Mouse (Mus musculus) kidney, adult 18-20 months (tissue): ENCODE measurements around the gene Pak2.
"Not testable (repeated sequence)": the region's sequence is repeated elsewhere in the genome, so short reads cannot be mapped to it uniquely, and the experiment has no call there.

ENCODE experiments used
- DNase-seq: peaks from one replicate; pipeline ENCODE4 v3.0.0; 2021

The Pak2 gene

DNA sequence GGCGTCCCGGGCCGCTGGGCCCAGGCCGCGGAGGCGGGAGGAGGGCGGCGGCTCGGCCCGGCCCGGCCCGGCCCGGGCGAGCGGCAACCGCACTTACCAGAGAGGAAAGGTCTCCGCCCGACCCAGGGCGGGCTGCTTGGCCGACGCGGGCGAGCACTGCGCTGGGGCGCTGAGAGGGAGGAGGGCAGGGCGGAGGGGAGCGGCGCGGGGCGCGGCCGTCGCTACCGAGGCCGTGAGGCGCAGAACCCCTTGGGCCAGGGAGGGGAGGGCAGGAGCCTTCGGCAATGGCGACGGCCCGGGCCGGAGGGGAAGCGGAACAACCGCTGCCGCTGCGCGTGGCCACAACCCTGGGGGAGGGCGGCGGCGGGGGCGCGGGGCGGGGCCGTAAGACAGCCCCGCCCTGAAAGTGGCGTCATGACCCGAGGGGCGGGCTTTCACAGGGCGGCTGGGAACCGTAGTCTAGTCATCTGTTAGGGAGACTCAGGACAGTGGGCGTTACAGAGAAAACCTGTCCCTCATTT, at the start of gene Pak2:
Gene Pak2, minus strand, starts transcription at position 352 of the 521 bp plus-strand sequence.
- peak; percentile 91 for DNase-seq

DNA sequence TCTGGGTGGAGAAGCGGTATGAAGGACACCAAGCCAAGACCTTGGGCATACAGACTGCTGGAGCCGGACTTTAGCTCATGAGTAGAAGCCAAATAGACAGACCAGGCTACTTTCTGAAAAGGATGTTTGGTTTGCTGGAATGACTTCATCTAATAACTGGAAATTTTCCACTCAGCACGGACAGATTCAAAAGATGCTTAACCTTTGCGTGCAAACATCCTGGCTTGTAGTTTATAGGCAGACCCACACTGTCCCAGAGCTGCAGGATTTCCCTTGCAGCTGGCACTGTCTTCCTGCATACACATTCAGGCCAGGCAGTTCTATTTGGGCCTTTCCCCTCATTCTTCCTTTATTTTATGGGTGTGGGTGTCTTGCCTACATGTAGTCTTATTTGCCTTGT, 47.9 kb upstream of the Pak2 start:
- DNase-seq = no peak

DNA sequence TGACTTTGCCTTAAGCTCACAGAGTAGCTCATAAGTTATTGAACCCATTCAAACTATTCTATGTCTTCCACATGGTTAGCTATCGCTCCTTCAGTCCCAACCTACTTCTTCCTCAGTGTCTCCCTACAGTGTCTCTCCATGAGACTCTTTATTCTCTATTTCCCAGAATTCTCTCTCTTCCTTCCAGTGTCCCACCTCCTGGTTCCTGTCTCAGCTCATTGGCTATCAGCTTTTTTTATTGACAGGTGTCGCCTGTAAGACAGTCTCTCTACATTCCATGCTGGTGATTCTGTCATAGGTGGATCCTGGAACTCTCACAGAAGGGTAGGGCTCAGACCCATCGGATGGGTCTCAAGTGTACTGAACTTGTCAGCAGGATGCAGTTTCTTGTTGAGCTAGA, 46.2 kb upstream of the Pak2 start:
- no peak for DNase-seq

DNA sequence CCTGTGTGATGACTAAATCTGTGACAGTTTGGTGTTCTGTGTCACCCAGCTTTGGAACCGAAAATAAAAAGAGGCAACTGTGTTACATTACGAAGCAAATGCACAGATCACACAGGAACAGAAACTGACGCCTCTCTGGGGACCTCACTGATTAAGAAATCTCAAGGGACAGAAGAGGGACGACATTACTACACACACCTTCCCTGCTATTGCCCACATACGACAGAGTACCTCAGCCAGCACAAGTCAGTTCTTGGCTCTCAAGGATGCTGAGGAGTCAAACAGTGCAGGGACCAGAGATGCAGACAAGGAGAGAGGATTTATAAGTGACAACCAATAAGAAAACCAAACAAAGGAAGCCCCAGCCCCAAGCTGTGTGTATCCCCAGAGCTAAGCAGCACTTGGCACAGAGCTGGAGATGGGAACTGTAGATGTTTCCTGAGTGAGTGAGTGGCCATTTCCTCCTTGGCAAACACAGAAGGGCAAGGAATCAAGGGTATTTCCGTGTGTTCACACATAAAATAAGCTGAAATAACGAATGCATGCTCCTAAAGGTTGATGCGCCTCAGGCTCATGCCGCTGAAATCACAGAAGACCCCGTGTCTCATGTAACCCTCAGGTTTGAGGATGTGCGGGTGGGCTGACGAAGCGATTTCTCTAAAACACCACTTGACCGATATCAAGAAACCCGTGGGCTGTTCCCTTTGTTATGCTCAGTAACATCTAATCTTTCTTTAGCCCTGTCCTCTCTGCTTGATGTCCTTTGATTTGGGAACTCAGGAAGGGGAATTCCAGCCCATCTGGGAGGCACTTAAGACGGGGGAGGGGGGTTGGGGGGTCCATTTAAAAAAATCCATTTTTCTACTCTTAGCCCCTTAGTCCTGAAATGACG, 45.5 kb upstream of the Pak2 start:
- no peak for DNase-seq

DNA sequence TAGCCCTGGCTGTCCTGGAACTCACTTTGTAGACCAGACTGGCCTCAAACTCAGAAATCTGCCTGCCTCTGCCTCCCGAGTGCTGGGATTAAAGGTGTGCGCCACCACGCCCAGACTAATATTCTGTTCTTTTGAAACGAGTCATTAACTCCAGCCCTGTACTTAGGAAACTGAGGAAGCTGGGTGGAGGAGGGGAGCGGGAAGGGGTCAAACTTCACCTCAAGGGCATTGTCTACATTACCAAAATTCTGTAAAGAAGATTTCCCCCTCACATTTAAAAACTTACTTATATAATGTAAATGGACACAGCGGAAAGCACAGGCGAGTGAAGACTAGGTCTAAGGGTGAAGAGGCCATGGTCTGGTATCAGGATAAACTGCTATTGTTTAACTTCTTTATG, 44.9 kb upstream of the Pak2 start:
- DNase-seq = no peak

DNA sequence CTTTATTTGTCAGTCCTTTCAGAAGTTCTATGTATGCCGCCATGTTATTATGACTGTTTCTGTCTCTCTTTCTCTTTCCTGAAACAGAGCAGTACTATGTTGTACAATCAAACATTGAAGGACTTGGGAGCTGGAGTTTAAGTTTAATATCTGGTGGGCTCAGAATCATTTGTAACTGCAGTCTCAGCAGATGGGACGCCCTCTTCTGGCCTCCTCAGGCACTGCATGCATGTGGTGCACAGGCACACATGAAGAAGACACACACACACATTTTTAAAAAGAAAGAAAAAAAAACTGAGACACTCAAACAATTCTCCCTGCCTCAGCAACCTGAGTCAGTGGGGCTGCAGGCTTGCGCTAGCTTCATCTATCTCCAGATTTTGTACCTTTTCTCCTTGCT, 41.3 kb upstream of the Pak2 start:
- DNase-seq = no peak

DNA sequence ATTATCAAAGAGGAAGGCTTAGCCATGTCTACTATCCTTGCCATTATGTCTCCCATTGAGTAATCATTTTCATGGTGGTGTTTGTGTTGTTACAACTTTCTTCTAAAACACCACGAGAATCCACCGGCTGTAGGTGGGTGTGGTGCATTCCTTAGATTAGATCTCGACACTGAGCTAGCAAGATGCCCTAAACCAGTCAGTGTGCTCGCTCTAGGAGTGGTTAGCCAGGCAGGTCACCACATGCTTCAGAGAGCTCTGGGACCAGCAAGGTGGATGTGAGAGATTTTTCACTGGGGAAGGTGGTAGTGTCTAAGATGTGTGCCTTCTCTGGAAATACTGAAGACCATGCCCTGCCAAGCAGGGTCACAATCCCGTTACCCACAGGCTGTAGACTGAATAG, 37.0 kb upstream of the Pak2 start:
- no peak for DNase-seq

DNA sequence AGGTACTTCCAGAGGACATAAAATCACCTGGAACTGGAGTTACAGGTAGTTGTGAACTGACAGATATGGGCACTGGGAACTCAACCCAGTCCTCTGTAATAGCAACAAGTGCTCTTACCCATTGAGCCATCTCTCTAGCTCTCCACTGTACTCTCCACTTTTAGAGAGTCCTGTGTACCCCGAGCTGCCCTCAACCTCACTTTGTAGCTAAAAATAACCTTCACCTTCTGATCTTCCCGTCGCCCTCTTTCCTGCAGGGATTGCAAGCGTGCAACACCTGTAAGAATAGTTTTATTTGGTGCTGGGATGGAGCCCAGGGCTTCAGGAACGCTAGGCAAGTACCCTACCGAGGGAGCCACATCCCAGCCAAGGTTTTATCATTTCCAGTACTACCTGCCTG, 36.6 kb upstream of the Pak2 start:
- no peak for DNase-seq

DNA sequence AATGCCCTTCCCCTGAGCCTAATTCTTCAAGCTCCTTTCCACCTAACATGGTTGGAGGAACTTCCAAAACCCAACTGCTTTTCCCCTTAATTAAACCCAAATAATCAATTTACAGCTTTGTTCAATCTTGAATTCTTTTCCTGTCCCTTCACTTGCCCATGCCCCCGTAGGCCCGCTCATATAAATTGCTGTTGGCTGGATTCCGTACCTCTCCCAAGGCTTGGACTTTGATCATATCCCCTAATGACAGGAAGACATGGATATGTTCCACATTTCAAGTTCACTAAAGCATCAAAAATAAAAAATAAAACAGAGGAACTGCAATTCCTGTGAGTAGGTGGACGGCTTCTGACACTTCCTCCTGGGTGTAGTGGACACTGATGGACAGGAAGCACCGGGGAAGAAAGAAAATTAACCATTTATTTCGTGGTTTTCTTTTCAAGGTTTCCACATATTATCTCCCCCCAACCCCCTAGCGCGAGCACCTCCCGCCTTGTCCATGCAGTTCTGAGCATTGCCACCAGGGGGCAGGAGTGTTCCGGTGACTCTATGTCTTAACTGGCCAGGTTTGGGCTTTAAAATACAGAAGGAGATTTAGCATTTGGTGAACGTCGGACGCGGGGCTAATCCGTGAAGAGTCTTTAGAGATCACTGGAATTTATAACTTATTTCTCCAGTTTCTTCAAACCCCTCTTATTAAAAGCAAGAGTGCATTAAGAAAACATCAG, 36.0 kb upstream of the Pak2 start:
- peak; percentile 88 for DNase-seq

DNA sequence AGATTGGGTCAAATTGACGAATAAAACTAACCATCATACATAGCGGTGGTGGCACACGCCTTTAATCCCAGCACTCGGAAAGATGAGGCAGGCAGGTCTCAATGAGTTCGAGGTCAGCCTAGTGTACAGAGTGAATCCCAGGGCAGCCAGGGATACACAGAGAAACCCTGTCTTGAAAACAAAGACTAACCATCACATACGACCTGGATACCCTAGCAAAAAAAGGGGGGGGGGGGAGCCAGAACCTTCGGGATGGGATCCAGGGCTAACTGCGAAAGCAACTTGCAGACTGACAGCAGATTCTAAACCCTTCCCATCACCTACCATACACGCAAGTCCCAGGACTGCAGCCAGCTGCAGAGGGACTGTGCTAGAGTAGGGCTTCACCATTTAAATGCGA, 35.3 kb upstream of the Pak2 start:
- DNase-seq = no peak

DNA sequence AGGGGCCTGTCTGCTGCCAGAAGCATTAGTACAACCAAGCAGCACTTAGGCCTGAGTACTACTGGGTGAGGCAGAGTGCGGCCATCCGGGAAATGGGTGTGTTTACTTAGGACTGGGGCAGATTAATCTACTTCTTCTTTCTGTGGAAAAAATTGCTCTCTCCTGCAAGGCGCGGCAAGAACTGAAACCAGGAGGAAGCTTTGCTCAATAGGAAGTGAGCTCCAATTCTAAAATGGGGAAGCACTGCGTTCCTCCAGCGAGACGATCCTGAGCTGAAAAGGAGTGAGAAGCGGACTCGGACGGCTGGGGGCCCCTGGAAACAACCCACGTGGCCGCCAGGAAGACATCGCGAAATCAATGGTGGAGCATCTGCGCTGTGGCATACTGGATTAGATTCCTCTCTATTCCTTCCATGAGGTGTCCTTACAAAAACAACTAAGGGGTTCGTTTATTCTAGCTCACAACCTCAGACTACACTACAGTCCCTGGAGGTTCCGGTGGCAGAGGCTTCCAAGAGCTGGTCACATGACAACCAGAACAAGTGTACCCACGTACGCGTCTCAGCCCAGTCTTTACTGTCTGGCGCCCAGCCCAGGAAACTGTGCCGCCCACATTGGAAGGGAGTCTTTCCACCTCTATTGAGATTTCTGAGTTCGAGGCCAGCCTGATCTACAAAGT, 34.5 kb upstream of the Pak2 start:
- peak; percentile 36 for DNase-seq

DNA sequence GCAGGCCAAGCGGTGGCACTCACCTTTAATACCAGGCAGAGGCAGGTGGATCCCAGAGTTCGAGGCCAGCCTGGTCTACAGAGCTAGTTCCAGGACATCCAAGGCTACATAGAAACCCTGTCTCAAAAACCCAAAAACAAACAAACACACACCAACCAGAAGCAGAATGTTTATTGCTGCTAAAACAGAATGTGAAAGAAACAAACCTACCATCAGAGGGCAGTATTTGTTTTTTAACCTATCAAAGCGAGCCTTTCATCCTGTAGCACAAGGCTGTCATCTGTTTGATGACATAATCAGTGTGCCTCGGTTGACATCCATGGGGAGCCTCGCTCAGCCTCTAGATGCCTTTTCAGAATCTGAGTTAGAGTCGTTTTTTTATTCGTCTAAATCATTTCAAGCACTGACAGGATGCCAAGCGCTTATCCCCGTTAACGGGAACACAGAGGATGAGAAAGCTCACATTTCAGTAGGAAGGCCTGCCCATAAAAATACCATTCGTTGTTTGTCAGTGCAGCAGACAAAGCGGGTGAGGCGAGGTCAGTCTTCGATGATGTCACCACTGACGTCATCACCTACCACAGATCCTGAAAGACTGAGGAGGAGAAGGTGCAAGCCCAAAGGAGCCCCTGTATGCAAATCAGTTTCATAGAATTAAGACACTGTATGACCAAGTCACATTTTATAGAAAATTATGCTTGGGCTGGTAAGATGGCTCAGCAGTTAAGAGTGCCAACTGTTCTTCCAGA, 32.0 kb upstream of the Pak2 start:
- no peak for DNase-seq

DNA sequence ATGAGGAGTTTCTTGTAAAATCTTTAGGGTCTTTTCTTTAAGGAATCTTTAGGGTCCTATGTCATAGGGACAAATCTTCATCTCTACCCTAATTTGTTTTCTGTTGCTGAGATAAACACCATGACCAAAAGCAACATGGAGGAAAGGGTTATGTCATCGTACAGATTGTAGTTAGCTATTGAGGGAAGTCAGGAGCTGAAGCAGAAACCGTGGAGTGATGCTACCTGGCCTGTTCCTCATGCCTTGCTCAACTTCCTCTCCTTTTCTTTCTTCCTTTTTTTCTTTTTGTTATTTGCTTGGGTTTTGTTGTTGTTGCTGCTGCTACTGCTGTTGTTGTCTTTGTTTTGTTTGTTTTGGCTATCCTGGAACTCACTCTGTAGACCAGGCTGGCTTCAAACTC, 29.4 kb upstream of the Pak2 start:
- DNase-seq = no peak

DNA sequence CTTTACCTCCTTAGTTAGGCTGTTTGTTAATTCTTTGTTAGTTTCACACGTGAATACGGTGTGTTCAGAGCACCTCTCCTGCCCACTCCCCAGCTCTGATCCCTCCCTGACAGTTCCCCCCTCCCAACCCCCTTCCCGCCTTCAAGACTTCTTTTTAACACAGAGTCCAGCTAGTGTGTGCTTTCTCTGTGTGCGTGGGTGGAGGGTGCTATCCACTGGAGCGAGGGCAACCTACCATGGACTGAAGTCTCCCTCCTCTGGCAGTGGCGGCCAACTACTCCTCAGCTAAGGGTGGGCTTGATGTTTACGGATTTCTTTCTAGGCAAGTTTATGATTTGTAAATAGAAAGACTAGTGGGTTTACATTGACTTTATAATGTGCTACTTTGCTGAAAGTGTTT, 29.0 kb upstream of the Pak2 start:
- DNase-seq = no peak

DNA sequence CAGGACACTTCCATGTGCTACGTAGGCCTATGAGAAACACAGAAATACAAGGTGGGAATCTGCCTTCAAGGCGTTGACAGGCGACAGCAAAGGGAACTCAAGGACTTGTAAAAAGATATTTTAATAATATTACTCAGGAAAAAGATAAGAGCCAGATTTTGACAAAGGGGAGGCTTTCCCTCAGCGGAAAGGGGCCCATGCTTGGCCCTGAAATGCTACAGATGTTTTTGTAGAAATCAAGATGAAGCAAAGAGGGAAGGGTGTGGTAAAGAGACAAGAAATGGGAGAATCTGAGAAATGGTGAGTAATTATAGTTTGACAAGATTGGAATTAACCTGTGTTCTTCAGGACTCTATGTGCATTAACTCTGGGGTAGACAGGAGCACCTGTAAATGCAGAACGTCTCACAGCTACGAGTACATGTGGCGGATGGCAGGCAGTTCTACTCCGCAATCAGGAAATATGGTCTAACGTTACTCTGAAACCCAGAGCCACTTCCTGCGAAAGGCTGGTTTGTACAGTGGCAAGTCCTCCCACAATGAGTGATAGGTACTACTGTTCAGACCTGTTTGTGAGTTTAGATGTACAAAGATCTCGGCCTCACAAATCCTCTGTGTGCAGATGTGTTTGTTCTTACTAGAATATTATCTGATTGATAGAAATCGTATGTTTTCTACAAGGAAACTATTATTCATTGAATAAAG, 28.4 kb upstream of the Pak2 start:
- no peak for DNase-seq

DNA sequence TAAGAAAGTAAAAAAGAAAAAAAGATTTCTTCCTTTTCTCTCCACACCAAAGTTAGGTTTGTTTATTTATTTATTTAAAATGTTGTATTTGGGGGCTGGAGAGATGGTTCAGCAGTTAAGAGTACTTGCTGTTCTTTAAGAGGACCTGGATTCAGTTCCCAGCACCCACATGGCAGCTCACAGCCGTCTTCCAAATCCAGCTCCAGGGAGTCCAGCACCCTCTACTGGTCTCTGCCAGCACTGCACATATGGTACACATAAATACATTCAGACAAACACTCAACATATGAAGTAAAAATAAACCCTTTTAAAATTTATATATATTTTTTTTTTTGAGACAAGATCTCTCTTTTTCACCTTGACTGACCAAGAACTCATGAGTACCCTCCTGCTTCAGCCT, 26.6 kb upstream of the Pak2 start:
- DNase-seq = no peak

DNA sequence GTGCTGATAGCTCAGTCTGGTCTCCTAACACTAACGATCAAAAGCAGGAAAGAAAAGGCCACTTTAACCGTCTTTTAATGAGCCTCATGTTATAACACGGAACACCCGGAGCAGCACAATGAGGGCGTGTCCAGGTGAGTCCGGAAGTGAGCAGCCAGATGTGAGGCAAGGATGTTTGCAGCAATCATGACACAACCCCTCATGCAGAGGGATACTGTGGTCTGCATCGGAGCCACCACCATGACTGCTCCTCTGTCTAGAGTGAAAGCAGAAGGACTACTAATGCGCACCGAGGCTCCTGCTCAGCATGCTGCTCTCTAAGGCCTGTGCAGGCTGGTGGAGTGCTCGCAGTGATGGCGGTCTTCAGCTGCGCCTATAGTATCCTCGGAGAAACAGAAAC, 23.2 kb upstream of the Pak2 start:
- DNase-seq = no peak

DNA sequence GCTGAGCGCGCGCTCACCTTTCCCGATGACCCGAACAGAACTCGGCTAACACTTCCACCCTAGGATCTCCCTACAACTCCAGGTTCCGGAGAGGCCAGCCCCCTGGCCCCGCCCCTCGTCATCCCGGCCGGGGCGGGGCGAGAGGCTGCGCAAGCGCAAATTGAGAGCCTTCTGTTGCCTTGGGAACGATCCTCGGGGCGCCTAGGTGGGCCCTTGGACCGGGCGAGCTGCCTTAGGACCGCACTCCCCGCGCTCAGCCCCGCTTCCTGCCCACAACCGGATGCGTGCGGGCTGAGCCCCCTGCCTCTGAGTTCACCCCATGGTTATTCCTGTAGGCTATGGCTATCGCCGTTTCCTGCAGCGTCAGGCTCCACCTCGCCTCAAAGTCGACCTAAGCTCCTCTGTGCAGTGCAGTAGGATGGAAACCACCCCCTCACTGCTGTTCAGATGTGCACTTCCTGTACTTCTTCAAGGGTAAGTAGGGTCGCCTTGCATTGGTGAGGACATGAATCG, 20.6 kb upstream of the Pak2 start, which contains the start of the genes Pigx and Cep19:
Gene Pigx, minus strand, starts transcription at position 103 of the 513 bp plus-strand sequence.
Gene Cep19, plus strand, starts transcription at position 163 of the 513 bp plus-strand sequence.
- peak; percentile 95 for DNase-seq

DNA sequence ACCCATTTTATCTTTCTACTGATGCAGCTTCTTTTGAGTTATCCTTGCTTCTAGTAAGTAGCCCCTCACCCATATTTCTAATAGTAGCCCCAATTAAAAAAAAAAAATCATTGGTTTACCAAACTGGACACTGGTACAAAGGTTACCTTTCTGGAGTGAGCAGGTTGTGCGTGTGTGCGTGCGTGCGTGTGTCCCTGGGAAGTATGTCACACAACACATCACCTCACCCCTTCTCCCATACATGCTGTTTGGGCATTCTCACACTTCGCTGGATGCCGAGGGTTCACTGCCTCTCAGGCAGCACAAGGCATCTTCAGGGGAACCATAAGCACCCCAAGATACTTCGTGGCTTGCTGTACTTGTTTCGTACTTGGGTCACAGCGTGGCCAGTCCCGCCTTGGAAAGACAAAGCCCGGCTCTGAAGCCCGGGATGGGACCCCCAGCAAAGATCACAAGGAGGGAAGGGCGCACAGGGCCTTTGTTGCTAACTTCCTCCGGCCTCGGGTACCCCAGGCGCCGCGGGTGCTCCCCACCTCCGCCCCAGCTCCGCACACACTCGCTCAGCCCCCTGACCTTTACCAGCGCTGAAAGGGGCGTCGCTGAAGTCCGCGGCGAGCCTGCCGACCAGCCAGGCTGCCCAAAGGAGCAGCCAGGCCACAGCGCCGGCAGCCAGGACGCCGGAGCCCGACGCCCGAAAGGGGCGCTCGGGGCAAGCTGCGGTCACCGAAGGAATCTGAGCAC, 19.9 kb upstream of the Pak2 start:
- DNase-seq = no peak

DNA sequence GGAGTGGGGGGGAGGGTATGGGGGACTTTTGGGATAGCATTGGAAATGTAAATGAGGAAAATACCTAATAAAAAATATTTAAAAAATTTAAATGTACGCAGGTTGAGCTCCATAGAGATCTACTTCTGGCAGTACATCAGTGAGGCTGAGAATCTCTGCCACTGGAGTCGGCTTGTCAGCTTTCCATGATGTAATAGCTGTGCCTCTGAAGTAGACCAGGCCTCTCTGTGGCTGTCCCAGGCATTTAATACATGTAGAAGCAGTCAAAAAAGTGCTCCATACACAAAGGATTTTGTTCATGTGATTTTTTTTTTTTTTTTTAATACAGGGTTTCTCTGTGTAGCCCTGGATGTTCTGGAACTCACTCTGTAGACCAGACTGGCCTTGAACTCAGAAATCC, 18.6 kb upstream of the Pak2 start:
- DNase-seq = not testable (repeated sequence)

DNA sequence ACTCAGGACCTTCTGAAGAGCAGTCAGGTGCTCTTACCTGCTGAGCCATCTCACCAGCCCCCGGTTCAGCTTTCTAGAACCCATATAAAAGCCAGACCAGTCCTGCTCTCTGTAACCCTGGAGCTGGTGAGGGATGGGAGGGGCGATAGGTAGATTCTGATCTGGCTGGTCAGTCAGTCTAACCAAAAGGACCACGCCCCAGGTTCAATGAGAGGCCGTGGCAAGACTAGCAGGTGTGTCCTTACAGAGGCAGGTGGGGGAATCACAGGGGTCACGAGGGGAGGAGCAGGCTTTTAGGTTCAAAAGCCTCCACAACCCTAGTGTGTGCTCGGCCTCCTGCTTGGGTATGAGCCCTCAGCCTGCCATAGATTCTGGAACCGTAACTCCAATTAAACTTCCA, 12.3 kb upstream of the Pak2 start:
- no peak for DNase-seq
